Mouse (Mus musculus) embryo, embryonic 10 days (tissue): ENCODE data around the gene Esf1.
"Not testable (repeated sequence)": the region's sequence is repeated elsewhere in the genome, so short reads cannot be mapped to it uniquely, and the experiment has no call there.

Experiments
- DNase-seq: peaks from one replicate; pipeline ENCODE4 v3.0.0-alpha.2; 2015; ENCODE audit warnings: low spot score

The Esf1 gene

GRCm38 (mm10) chr2:140170127-140170802 lies at the start of gene Esf1, which contains the start of gene Ndufaf5:
TSS of gene Esf1 (minus strand) at chr2:140170564.
TSS of gene Ndufaf5 (plus strand) at chr2:140170649.
- peak; percentile 100 for DNase-seq

- no peak for DNase-seq
These were observed 45.6 kb upstream of the Esf1 start for GRCm38 (mm10) chr2:140215965-140216364.

GRCm38 (mm10) chr2:140215415-140215814 lies 45.1 kb upstream of the Esf1 start:
- DNase-seq = no peak

- no peak for DNase-seq
These were observed 44.2 kb upstream of the Esf1 start for GRCm38 (mm10) chr2:140214519-140215027.

GRCm38 (mm10) chr2:140203756-140204155 lies 33.4 kb upstream of the Esf1 start:
- DNase-seq = no peak

- DNase-seq = no peak
These were observed 32.2 kb upstream of the Esf1 start for GRCm38 (mm10) chr2:140202573-140202972.

- no peak for DNase-seq
These were observed 30.3 kb upstream of the Esf1 start for GRCm38 (mm10) chr2:140200713-140201112.

GRCm38 (mm10) chr2:140185685-140186210 lies 15.4 kb upstream of the Esf1 start:
- not testable (repeated sequence) for DNase-seq

- peak; percentile 63 for DNase-seq
These were observed 614 bp upstream of the Esf1 start for GRCm38 (mm10) chr2:140170803-140171553.

GRCm38 (mm10) chr2:140169057-140169456 lies 1.3 kb downstream of the Esf1 start:
- no peak for DNase-seq

- no peak for DNase-seq
These were observed 7.0 kb downstream of the Esf1 start for GRCm38 (mm10) chr2:140163351-140163854.

GRCm38 (mm10) chr2:140159186-140159730 lies 11.1 kb downstream of the Esf1 start:
- peak; percentile 32 for DNase-seq

GRCm38 (mm10) chr2:140151743-140152142 lies 18.6 kb downstream of the Esf1 start, which contains the start of gene Gm17374:
TSS of gene Gm17374 (plus strand) at chr2:140152043.
- not testable (repeated sequence) for DNase-seq

- DNase-seq = peak; percentile 10
These were observed 44.8 kb downstream of the Esf1 start for GRCm38 (mm10) chr2:140125516-140125915.

- no peak for DNase-seq
These were observed 56.5 kb downstream of the Esf1 start for GRCm38 (mm10) chr2:140113851-140114250.

- DNase-seq = no peak
These were observed 61.4 kb downstream of the Esf1 start for GRCm38 (mm10) chr2:140108945-140109344.

GRCm38 (mm10) chr2:140107641-140108040 lies 62.7 kb downstream of the Esf1 start:
- DNase-seq = no peak

- no peak for DNase-seq
These were observed 65.4 kb downstream of the Esf1 start for GRCm38 (mm10) chr2:140104951-140105350.

- no peak for DNase-seq
These were observed 69.6 kb downstream of the Esf1 start for GRCm38 (mm10) chr2:140100551-140101474.

GRCm38 (mm10) chr2:140099971-140100370 lies 70.4 kb downstream of the Esf1 start:
- DNase-seq = no peak

- DNase-seq = peak; percentile 6
These were observed 73.2 kb downstream of the Esf1 start for GRCm38 (mm10) chr2:140097131-140097591.
